Mouse (Mus musculus) ES-E14 (cell line): ENCODE measurements at regions not wholly inside any gene's neighbourhood (a gene's known extent, or its start where the extent isn't known, plus 50 kb on each side); places are given as distances from the start of the nearest gene placed in this dataset.
"Not testable (repeated sequence)": the region's sequence is repeated elsewhere in the genome, so short reads cannot be mapped to it uniquely, and the experiment has no call there.

Source experiments
- DNase-seq: peaks from one replicate; pipeline ENCODE4 v3.0.0-alpha.2; 2013; ENCODE audit warnings: low read depth, low spot score
- H3K27ac ChIP-seq: 2 replicates; pipeline ENCODE4 v1.5.1; 2012; ENCODE audit warnings: low read depth, mild to moderate bottlenecking, low read length, moderate library complexity, mixed read lengths; ENCODE audit not compliant: poor library complexity, insufficient read depth, severe bottlenecking
- H3K36me3 ChIP-seq: 2 replicates; pipeline ENCODE4 v1.6.1; 2012; ENCODE audit warnings: mild to moderate bottlenecking, low read length, moderate library complexity, mixed read lengths; ENCODE audit not compliant: control insufficient read depth, poor library complexity, insufficient read depth, severe bottlenecking
- H3K4me1 ChIP-seq, 2 experiments: fragments of 150-350 bp in 1 of 2; sonication (generic) in 1 of 2; 2 replicates each; pipeline ENCODE4 v1.6.1; 2012; ENCODE audit warnings: low read length in 2 of 2, mild to moderate bottlenecking in 1 of 2, mixed read lengths in 1 of 2; ENCODE audit not compliant: control insufficient read depth in 2 of 2, insufficient read depth in 2 of 2, poor library complexity in 1 of 2
- H3K4me3 ChIP-seq, 2 experiments: fragments of 150-350 bp in 1 of 2; sonication (generic) in 1 of 2; 2 replicates each; pipeline ENCODE4 v1.5.1; 2012; ENCODE audit warnings: low read length in 2 of 2, low read depth in 1 of 2, mild to moderate bottlenecking in 1 of 2, mixed read lengths in 1 of 2; ENCODE audit not compliant: insufficient read depth in 1 of 2, poor library complexity in 1 of 2, severe bottlenecking in 1 of 2
- H3K9ac ChIP-seq: 2 replicates; pipeline ENCODE4 v1.6.1; 2012; ENCODE audit warnings: low read depth, mild to moderate bottlenecking, low read length, mixed read lengths; ENCODE audit not compliant: poor library complexity, insufficient read depth, severe bottlenecking
- H3K9me3 ChIP-seq: fragments of 150-350 bp; sonication (generic); 2 replicates; pipeline ENCODE4 v1.6.1; 2012; ENCODE audit warnings: low read depth, mild to moderate bottlenecking, low read length; ENCODE audit not compliant: control insufficient read depth, insufficient read depth
- CHD2 ChIP-seq: IDR thresholded peaks from 2 replicates; pipeline ENCODE4 v1.6.1; 2014; ENCODE audit warnings: mild to moderate bottlenecking, low read depth, low read length, inconsistent platforms
- HCFC1 ChIP-seq: IDR thresholded peaks from 2 replicates; pipeline ENCODE4 v1.6.1; 2012; ENCODE audit warnings: low read length, inconsistent platforms, borderline replicate concordance; ENCODE audit not compliant: insufficient read depth
- MAFK ChIP-seq: IDR thresholded peaks from 2 replicates; pipeline ENCODE4 v1.6.1; 2014; ENCODE audit warnings: mild to moderate bottlenecking, low read depth, low read length, inconsistent platforms; ENCODE audit not compliant: insufficient read depth
- ZC3H11A ChIP-seq: IDR thresholded peaks from 2 replicates; pipeline ENCODE4 v1.6.1; 2012; ENCODE audit warnings: low read depth, mild to moderate bottlenecking, inconsistent platforms, low read length, borderline replicate concordance
- ZNF384 ChIP-seq: IDR thresholded peaks from 2 replicates; pipeline ENCODE4 v1.6.1; 2012; ENCODE audit warnings: low read depth, low read length, inconsistent platforms
- in situ Hi-C, 2 experiments: fragments of 600-800 bp; cut with MboI; formaldehyde crosslinking; loops; one replicate each; pipeline ENCODE4 v1.15.1; 2025; ENCODE audit warnings: low sequenced_read_pairs in 2 of 2, inconsistent platforms in 1 of 2; ENCODE audit not compliant: unreplicated experiment in 2 of 2

DNA sequence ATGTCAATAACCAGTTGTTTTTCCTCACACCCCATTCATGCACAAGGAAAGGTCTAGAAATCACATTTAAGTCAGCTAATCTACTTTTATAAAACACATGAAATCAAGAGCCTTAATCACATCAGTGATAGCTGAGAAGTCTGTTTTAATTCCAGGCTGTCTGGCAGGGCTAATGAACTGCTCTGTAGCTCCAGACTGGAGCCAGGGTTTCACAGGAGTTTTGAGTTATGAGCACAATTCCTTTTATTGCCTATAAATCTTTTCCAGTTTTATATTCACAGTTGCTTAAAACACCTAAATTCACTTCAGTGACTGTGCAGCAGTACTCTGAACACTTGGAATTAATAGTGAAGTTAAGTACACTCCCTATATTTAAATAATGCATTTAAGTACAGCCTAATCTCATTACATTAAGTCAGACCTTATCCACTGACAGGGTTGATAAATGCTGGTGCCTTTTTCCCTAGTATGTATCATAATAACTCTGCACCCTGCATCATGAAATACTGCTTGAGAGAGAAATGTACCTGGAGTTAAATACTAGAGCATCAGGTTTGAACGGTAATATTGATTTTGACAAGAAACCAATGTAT, 198.6 kb upstream of the Gria4 start:
- no peak overlapping the region for H3K4me3 ChIP-seq
- TF ChIP-seq CHD2: no peak
- no peak for TF ChIP-seq MAFK
- TF ChIP-seq ZC3H11A: no peak
- no peak for TF ChIP-seq HCFC1
- TF ChIP-seq ZNF384: no peak

DNA sequence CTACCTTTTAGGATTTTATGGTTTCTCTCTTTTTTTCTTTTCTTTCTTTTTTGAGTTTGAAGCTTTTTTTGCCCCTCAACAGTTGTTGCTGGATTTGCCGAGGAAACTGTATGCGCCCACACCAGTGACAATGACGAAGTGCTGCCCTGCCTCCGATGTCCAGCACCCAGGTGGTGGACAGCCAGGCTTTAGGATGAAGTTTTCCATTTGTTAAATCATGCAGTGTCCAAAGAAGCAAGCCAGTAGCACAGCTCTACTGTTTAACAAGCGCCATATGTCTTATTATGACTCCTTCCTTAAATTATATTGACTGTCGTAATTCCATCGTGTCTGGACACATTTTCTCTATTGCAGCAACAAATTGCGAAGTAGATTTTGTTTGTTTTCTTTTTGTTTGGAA, 183.4 kb upstream of the Gria4 start:
- H3K27ac ChIP-seq, H3K4me1 ChIP-seq, H3K9me3 ChIP-seq, DNase-seq, H3K9ac ChIP-seq, H3K4me3 ChIP-seq, in situ Hi-C loops, H3K36me3 ChIP-seq: not testable (repeated sequence)

More for the DNA sequence above, 198.6 kb upstream of the Gria4 start:
- Histone ChIP-seq H3K4me1 (no peaks in the 10 kb centered on the region), H3K27ac (no peak overlapping the region), H3K36me3 (no peaks in the 10 kb centered on the region), H3K9me3 (no peaks in the 10 kb centered on the region), H3K9ac (no peak overlapping the region)
- in situ Hi-C loops: no loop called here
- no peak for DNase-seq

DNA sequence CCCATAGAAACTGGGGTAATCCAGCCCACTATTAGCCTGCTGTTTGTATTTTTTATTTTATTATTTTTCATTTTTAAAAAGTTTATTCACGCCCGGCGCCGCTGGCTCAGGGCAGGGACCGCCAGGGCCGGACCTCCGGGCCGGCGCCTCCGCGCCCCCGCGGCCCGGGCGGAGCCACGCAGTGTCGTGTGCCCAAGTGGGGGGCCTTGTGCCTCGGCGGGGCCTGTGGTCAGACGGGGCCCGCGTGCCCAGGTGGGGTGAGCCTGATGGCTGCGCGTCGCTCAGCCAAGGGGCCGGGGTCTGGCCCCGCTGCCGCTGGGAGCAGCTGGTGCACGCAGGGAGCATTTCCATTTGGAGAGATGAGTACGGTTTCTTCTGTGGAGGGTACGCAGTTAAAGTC, 181.5 kb upstream of the Gria4 start:
- Histone ChIP-seq H3K36me3 (no peaks in the 10 kb centered on the region), H3K4me1 (no peaks in the 10 kb centered on the region), H3K9ac (no peak overlapping the region), H3K9me3 (no peaks in the 10 kb centered on the region), H3K4me3 (peak overlapping the region in 1 of 2 experiments; percentile 51; a peak in 2 of 4 replicates), H3K27ac (no peak overlapping the region)
- in situ Hi-C loops: no loop called here
- TF ChIP-seq CHD2: no peak
- TF ChIP-seq ZC3H11A: no peak
- TF ChIP-seq HCFC1: no peak
- no peak for TF ChIP-seq ZNF384
- TF ChIP-seq MAFK: no peak
- DNase-seq: no peak

DNA sequence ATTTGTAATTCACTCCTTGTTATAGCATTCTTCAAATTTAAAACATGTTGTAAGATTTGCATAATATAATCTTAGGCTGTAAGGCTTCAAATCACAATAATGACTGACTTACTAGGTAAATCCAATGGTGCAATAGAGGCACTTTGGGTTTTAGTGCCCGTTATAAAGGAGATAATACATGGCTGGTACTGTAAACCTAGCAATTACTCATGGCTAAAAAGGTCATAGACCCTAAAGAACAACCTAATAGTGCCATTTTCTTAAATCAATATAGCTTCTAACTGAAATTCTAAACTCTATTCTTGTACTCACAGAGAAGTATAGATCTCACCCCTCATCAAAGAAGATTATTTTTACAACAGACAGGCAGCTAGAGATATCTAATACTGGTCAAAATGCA, 179.0 kb upstream of the Gria4 start:
- no peak for DNase-seq
- H3K4me1 ChIP-seq: no peaks in the 10 kb centered on the region
- in situ Hi-C loops: no loop called here
- TF ChIP-seq ZNF384 (no peak), CHD2 (no peak), HCFC1 (no peak), ZC3H11A (no peak), MAFK (no peak)
- H3K27ac ChIP-seq: no peak overlapping the region
- H3K4me3 ChIP-seq: no peak overlapping the region
- no peak overlapping the region for H3K9ac ChIP-seq
- H3K9me3 ChIP-seq: no peaks in the 10 kb centered on the region
- no peaks in the 10 kb centered on the region for H3K36me3 ChIP-seq

DNA sequence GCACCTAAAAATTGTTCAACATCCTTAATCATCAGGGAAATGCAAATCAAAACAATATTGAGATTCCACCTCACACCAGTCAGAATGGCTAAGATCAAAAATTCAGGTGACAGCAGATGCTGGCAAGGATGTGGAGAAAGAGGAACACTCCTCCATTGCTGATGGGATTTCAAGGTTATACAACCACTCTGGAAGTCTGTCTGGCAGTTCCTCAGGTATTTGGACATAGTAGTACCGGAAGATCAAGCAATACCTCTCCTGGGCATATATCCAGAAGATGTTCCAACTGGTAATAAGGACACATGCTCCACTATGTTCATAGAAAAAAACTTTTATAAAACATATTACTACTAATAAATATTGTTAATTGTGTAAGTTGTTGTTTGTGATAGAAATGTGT, 135.8 kb upstream of the Gria4 start:
- H3K9ac ChIP-seq, H3K4me1 ChIP-seq, H3K36me3 ChIP-seq, in situ Hi-C loops, H3K4me3 ChIP-seq, H3K27ac ChIP-seq, H3K9me3 ChIP-seq, DNase-seq: not testable (repeated sequence)
